Mouse (Mus musculus) lung, adult 2 months (tissue): ENCODE measurements at regions not wholly inside any gene's neighbourhood (a gene's known extent, or its start where the extent isn't known, plus 50 kb on each side); places are given as distances from the start of the nearest gene placed in this dataset.

Source experiments
- CTCF ChIP-seq: fragments of 200-500 bp; IDR thresholded peaks from 2 replicates; pipeline ENCODE4 v1.5.1; 2011; ENCODE audit warnings: mild to moderate bottlenecking, low read length, control low read depth; ENCODE audit not compliant: insufficient read depth
- POLR2A ChIP-seq: fragments of 200-500 bp; IDR thresholded peaks from 2 replicates; pipeline ENCODE4 v1.6.1; 2011; ENCODE audit warnings: low read depth, mild to moderate bottlenecking, control low read depth, low read length, borderline replicate concordance; ENCODE audit errors: extremely low read depth

GRCm38 (mm10) chr2:9285800-9286199 is 595.3 kb upstream of the 4930412O13Rik start:
- no peak for TF ChIP-seq CTCF
- no peak for TF ChIP-seq POLR2A
